Mouse (Mus musculus) c-Kit-negative CD71-positive TER-119-positive erythroid progenitor cells, embryonic 14.5 days (primary cell): ENCODE data around the gene Mpz.

Experiments used
- DNase-seq: peaks from one replicate; pipeline ENCODE4 v3.0.0-alpha.2; 2013; ENCODE audit warnings: low read depth, low spot score

The Mpz gene

GRCm38 (mm10) chr1:171187851-171188700 lies 37.6 kb downstream of the Mpz start:
- DNase-seq = no peak

DNA sequence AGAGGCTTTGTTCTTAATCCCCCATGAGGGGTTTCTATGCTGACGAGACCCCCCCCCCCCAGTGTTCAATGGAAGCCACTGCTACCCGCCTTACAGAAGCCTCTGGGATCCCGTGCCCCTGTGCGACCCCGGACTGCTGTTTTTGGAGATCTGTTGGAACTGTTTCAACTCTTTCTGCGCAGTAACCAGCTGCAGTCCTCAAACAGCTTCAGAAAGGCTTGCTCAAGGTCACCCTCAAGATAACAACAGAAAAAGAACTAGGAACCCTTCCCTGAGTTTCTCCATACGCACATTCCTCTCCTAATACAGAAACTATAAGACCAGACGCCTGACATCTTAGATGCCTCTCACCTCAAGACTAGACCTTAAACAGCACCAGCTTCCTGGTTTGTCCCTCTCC lies 38.5 kb downstream of the Mpz start:
- DNase-seq = no peak

DNA sequence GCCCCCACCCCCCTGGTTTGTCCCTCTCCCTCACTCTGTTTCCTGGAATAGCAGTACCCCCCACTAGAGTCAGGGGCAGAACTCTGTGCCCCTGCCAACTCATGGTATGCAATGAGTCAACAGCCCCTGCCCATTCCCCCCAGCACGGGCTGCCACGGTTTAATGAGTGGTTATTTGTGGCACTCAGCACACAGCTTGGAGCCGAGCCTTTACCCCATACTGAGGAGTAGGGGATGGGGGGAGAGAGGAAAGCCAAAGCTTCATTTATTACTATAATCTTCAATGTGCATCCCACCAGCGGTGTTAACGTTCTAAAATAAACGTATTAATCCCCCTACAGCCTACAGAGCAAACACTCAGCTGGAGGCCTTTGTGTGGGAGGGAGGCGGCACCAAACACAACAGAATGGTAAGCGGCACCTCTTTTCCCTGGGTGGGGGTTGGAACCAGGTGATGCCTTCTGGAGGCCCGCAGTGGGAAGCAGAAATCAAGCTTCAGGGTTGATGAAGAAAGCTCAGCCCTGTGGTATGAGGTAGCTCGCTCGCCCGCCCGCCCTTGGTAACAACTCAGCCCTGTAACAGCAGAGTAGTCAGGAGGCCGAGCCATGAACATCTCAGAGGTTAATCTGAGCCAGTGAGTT lies 39.1 kb downstream of the Mpz start:
- DNase-seq = no peak

- no peak for DNase-seq
These were observed 40.3 kb downstream of the Mpz start for GRCm38 (mm10) chr1:171190832-171191231.

DNA sequence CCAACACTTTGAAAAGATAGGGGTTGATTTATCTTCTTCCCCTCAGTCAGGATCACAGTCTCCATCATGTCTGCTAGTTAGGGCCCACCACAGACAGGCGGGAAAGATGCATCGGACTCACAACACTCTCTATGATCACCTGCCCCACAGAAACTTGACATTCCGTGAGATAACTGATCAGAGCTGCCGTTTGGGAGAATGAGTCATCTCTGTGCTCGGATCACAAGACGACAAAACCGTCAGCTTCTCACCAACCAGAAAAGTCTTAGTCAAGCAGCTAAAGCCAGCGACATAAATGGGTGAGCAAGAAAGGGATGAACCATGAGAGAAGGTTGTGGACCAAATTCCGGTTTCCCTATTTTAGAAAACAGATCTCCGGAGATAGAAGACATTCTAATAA lies 41.8 kb downstream of the Mpz start:
- DNase-seq = no peak

DNA sequence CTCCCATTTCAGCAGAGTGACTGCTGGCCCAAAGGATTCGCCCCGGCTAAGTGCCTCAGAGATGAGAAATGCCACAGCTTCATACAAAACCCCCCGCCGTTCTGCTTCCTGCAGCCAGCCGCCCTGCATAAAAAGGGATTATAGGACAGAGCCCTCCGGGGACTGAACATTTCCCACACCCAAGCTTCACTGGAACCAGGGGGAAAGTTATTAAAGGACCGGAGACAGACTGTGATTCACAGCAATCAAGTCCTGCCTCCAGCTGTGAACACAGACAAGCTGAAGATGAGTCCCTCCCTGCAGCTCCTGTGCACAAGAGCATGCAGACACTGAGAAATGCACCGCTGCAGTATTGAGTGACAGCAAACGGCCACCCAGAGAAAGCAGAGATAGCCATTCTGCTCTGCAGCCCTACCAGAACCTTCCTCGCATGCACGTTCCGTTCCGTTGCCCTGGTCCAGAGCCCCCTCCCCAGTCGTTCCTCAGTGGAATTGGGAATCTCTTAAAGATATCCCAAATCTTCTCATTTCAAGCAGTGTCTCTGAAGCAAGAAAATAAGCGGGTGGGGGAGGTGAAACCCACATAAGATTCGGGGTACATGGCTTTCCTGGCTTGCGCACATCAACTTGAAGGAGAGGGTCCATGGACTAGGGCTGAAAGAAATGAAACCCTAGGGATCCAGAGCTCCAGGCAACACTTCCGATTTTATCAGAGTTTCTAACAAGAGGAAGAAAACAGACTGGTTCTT lies 42.8 kb downstream of the Mpz start:
- DNase-seq = no peak

GRCm38 (mm10) chr1:171193911-171194830 lies 43.7 kb downstream of the Mpz start:
- no peak for DNase-seq

DNA sequence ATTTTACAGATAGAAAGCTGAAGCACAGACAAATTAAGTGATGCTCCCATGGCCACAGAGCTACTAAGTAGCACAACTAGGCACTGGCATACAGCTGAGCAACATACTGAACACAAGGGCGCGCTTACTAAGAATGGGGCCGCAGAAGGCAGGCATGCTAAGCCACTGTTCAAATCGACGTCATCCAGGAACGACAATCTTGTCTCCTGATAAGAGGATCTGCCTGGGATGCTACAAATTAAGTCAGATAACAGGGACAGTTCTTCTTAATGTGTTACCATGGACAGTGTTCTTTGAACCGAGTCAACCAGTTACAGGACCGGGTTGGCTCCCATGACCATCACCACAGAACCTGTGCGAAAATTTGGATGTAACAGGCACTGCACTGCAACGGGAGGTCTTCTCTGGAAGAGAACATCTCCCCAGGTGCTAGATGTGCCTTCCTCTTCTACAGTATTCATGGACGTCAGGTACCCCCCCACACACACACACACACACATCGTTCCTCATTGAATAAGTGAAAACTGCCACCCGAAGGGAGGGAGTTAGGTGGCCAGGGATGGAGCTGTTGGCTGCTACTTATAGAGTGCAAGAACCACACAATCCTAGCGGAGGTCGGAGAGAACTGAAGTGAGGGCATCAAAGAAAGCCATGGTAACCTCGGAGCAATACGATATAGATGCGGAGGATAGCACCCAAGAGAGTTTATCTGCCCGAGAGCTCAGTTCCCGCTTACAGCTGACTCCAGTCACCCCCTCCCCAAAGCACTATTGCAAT lies 44.7 kb downstream of the Mpz start:
- no peak for DNase-seq

- no peak for DNase-seq
These were observed 45.4 kb downstream of the Mpz start, which contains the start of gene Pcp4l1 for GRCm38 (mm10) chr1:171195887-171196397. Pcp4l1 (minus strand) TSS chr1:171196268.

- no peak for DNase-seq
These were observed 49.0 kb downstream of the Mpz start for GRCm38 (mm10) chr1:171199532-171199931.

GRCm38 (mm10) chr1:171200769-171201168 lies 50.3 kb downstream of the Mpz start:
- no peak for DNase-seq

- DNase-seq = no peak
These were observed 53.1 kb downstream of the Mpz start for GRCm38 (mm10) chr1:171203471-171204248.

GRCm38 (mm10) chr1:171204249-171204644 lies 53.7 kb downstream of the Mpz start:
- no peak for DNase-seq

GRCm38 (mm10) chr1:171205704-171206493 lies 55.4 kb downstream of the Mpz start:
- no peak for DNase-seq

- DNase-seq = no peak
These were observed 58.9 kb downstream of the Mpz start for GRCm38 (mm10) chr1:171209409-171209808.
